Mouse (Mus musculus) embryonic facial prominence, embryonic 13.5 days (tissue): Measurements from ENCODE around the gene Cby3. TPM values are rescaled to one million over a fixed set of nuclear protein-coding genes. Genes with fewer than 3 reads are reported as not detected.
"Not testable (repeated sequence)": the region's sequence is repeated elsewhere in the genome, so short reads cannot be mapped to it uniquely, and the experiment has no call there.

Experiments
- ATAC-seq: fragments of 200-750 bp; cut with Nextera tagmentation; 2 replicates; pipeline ENCODE4 v1.8.0; 2017; ENCODE audit warnings: low read depth; ENCODE audit not compliant: insufficient number of reproducible peaks, insufficient read depth, low FRiP score, low TSS enrichment
- H3K27ac ChIP-seq: fragments of 300-500 bp; sonication (generic); 2 replicates; pipeline ENCODE4 v1.5.1; 2015; ENCODE audit warnings: moderate library complexity, mild to moderate bottlenecking, inconsistent platforms
- H3K27me3 ChIP-seq: fragments of 300-500 bp; sonication (generic); 2 replicates; pipeline ENCODE4 v1.6.1; 2015; ENCODE audit warnings: mild to moderate bottlenecking, inconsistent platforms
- H3K36me3 ChIP-seq: fragments of 300-500 bp; sonication (generic); 2 replicates; pipeline ENCODE4 v1.6.1; 2015; ENCODE audit warnings: mild to moderate bottlenecking, inconsistent platforms
- H3K4me1 ChIP-seq: fragments of 300-500 bp; sonication (generic); 2 replicates; pipeline ENCODE4 v1.6.1; 2015; ENCODE audit warnings: inconsistent platforms
- H3K4me2 ChIP-seq: fragments of 300-500 bp; sonication (generic); 2 replicates; pipeline ENCODE4 v1.6.1; 2015; ENCODE audit warnings: moderate library complexity, mild to moderate bottlenecking, inconsistent platforms
- H3K4me3 ChIP-seq: fragments of 300-500 bp; sonication (generic); 2 replicates; pipeline ENCODE4 v1.5.1; 2015; ENCODE audit warnings: mild to moderate bottlenecking, inconsistent platforms
- H3K9ac ChIP-seq: fragments of 300-500 bp; sonication (generic); 2 replicates; pipeline ENCODE4 v1.6.1; 2015; ENCODE audit warnings: mild to moderate bottlenecking, inconsistent platforms
- H3K9me3 ChIP-seq: fragments of 300-500 bp; sonication (generic); 2 replicates; pipeline ENCODE4 v1.6.1; 2016; ENCODE audit warnings: inconsistent platforms
- WGBS: fragments of 180-500 bp; shearing (Covaris S2); methylation state at CpG from one replicate; pipeline ENCODE4 v1.1.7; 2015; ENCODE audit warnings: mixed read lengths; 5-methylcytosine and 5-hydroxymethylcytosine counted together
- polyA plus RNA-seq: library from polyadenylated mRNA; unstranded; fragments of >200 nt; fragmentation: Nextera tagmentation; extraction: Ambion mirVana; gene quantifications from 2 replicates; pipeline ENCODE4 v1.2.1, GENCODE M21; 2015

The Cby3 gene
- polyA plus RNA-seq: 0.52 and 0.54 TPM in 2 replicates

GRCm38 (mm10) chr11:50354162-50354561 lies at the start of gene Cby3:
Gene Cby3 (plus strand): TSS chr11:50354462.
- no peak within 1 kb of the TSS for H3K4me3 ChIP-seq
- no peak within 1 kb of the TSS for H3K9ac ChIP-seq
- H3K27ac ChIP-seq: no peak within 1 kb of the TSS
- H3K36me3 ChIP-seq: no peaks in the 10 kb centered on the region
- peaks cover 3% of the 10 kb centered on the region; the same call in 1 of the 2 replicates for H3K4me1 ChIP-seq
- ATAC-seq: no peak
- no peak within 1 kb of the TSS for H3K4me2 ChIP-seq
- H3K27me3 ChIP-seq: peaks cover 13% of the 10 kb centered on the region; the same call in 1 of the 2 replicates
- H3K9me3 ChIP-seq: 0 out of 2 replicates have a peak, but pooled peaks cover 4% of the 10 kb centered on the region

- Histone ChIP-seq H3K4me2 (no peak overlapping the region), H3K9me3 (no peaks in the 10 kb centered on the region), H3K27me3 (no peaks in the 10 kb centered on the region), H3K9ac (no peak overlapping the region), H3K4me3 (no peak overlapping the region), H3K36me3 (peaks cover 33% of the 10 kb centered on the region), H3K27ac (no peak overlapping the region), H3K4me1 (peaks cover 14% of the 10 kb centered on the region)
- no peak for ATAC-seq
- 74% methylated on average over 2 of the region's 2 CpGs for WGBS
These were observed 41.5 kb upstream of the Cby3 start for GRCm38 (mm10) chr11:50312803-50313202.

GRCm38 (mm10) chr11:50319343-50319742 lies 34.9 kb upstream of the Cby3 start:
- 84% methylated on average over 4 of the region's 4 CpGs for WGBS
- not testable (repeated sequence) for H3K36me3 ChIP-seq, H3K9me3 ChIP-seq, H3K4me2 ChIP-seq, H3K4me3 ChIP-seq, ATAC-seq, H3K9ac ChIP-seq, H3K27me3 ChIP-seq, H3K27ac ChIP-seq
- H3K4me1 ChIP-seq: peaks cover 35% of the 10 kb centered on the region

- no peak overlapping the region for H3K4me2 ChIP-seq
- peaks cover 39% of the 10 kb centered on the region for H3K4me1 ChIP-seq
- no peaks in the 10 kb centered on the region for H3K27me3 ChIP-seq
- WGBS: 92% methylated on average over 6 of the region's 6 CpGs
- no peaks in the 10 kb centered on the region for H3K9me3 ChIP-seq
- H3K27ac ChIP-seq: no peak overlapping the region
- H3K36me3 ChIP-seq: peaks cover 3% of the 10 kb centered on the region; the same call in 1 of the 2 replicates
- no peak overlapping the region for H3K9ac ChIP-seq
- H3K4me3 ChIP-seq: no peak overlapping the region
- ATAC-seq: no peak
These were observed 33.0 kb upstream of the Cby3 start for GRCm38 (mm10) chr11:50321239-50321638.

GRCm38 (mm10) chr11:50322345-50322744 lies 31.9 kb upstream of the Cby3 start:
- no peak for ATAC-seq
- H3K4me2 ChIP-seq: peak overlapping the region; percentile 88; the same call in 1 of the 2 replicates
- H3K4me3 ChIP-seq: no peak overlapping the region
- no peaks in the 10 kb centered on the region for H3K9me3 ChIP-seq
- H3K4me1 ChIP-seq: peaks cover 42% of the 10 kb centered on the region
- H3K36me3 ChIP-seq: peaks cover 3% of the 10 kb centered on the region; the same call in 1 of the 2 replicates
- no peak overlapping the region for H3K9ac ChIP-seq
- H3K27ac ChIP-seq: no peak overlapping the region
- no peaks in the 10 kb centered on the region for H3K27me3 ChIP-seq

GRCm38 (mm10) chr11:50323843-50324242 lies 30.4 kb upstream of the Cby3 start:
- Histone ChIP-seq H3K27ac (no peak overlapping the region), H3K4me3 (peak overlapping the region; percentile 75), H3K36me3 (peaks cover 5% of the 10 kb centered on the region; the same call in 1 of the 2 replicates), H3K4me2 (peak overlapping the region; percentile 88), H3K9me3 (no peaks in the 10 kb centered on the region), H3K27me3 (no peaks in the 10 kb centered on the region), H3K4me1 (peaks cover 42% of the 10 kb centered on the region), H3K9ac (peak overlapping the region; percentile 98)
- ATAC-seq: no peak
- 52% methylated on average over 1 of the region's 1 CpGs for WGBS

GRCm38 (mm10) chr11:50324751-50325471 lies 29.4 kb upstream of the Cby3 start:
- H3K27me3 ChIP-seq: no peaks in the 10 kb centered on the region
- WGBS: under 1% methylated on average over 33 of the region's 34 CpGs
- H3K4me2 ChIP-seq: peak overlapping the region; percentile 88
- peak overlapping the region; percentile 98 for H3K9ac ChIP-seq
- peak overlapping the region; percentile 75 for H3K4me3 ChIP-seq
- no peaks in the 10 kb centered on the region for H3K9me3 ChIP-seq
- peak overlapping the region; percentile 89 for H3K27ac ChIP-seq
- peaks cover 2% of the 10 kb centered on the region; the same call in 1 of the 2 replicates for H3K36me3 ChIP-seq
- peak; percentile 71 for ATAC-seq
- H3K4me1 ChIP-seq: peaks cover 42% of the 10 kb centered on the region

- ATAC-seq: peak; percentile 97
- Histone ChIP-seq H3K4me3 (peak within 1 kb of the TSS; percentile 75), H3K4me1 (peaks cover 39% of the 10 kb centered on the region), H3K4me2 (peak within 1 kb of the TSS; percentile 88), H3K36me3 (peaks cover 2% of the 10 kb centered on the region; the same call in 1 of the 2 replicates), H3K9ac (peak within 1 kb of the TSS; percentile 98), H3K27ac (peak within 1 kb of the TSS; percentile 92), H3K27me3 (no peaks in the 10 kb centered on the region), H3K9me3 (no peaks in the 10 kb centered on the region)
- WGBS: under 1% methylated on average over 64 of the region's 64 CpGs
These were observed 28.6 kb upstream of the Cby3 start, which contains the start of gene Canx for GRCm38 (mm10) chr11:50325496-50326301. Gene Canx (minus strand): TSS chr11:50325673.

- ATAC-seq: no peak
- Histone ChIP-seq H3K9me3 (no peaks in the 10 kb centered on the region), H3K36me3 (peaks cover 2% of the 10 kb centered on the region; the same call in 1 of the 2 replicates), H3K4me1 (peaks cover 34% of the 10 kb centered on the region), H3K27ac (peak overlapping the region; percentile 92), H3K4me2 (peak overlapping the region; percentile 70), H3K27me3 (no peaks in the 10 kb centered on the region), H3K9ac (peak overlapping the region; percentile 86), H3K4me3 (peak overlapping the region; percentile 75)
- WGBS: 5% methylated on average over 7 of the region's 7 CpGs
These were observed 27.8 kb upstream of the Cby3 start for GRCm38 (mm10) chr11:50326302-50326966.

- ATAC-seq: no peak
- no peaks in the 10 kb centered on the region for H3K27me3 ChIP-seq
- no peak overlapping the region for H3K4me2 ChIP-seq
- 89% methylated on average over 3 of the region's 3 CpGs for WGBS
- no peaks in the 10 kb centered on the region for H3K9me3 ChIP-seq
- H3K27ac ChIP-seq: no peak overlapping the region
- peaks cover 2% of the 10 kb centered on the region; the same call in 1 of the 2 replicates for H3K36me3 ChIP-seq
- H3K9ac ChIP-seq: no peak overlapping the region
- no peak overlapping the region for H3K4me3 ChIP-seq
- peaks cover 19% of the 10 kb centered on the region for H3K4me1 ChIP-seq
These were observed 26.1 kb upstream of the Cby3 start for GRCm38 (mm10) chr11:50328075-50328625.

GRCm38 (mm10) chr11:50329378-50329777 lies 24.9 kb upstream of the Cby3 start:
- Histone ChIP-seq H3K4me3 (no peak overlapping the region), H3K9me3 (no peaks in the 10 kb centered on the region), H3K9ac (no peak overlapping the region), H3K4me2 (no peak overlapping the region), H3K4me1 (peaks cover 6% of the 10 kb centered on the region), H3K27ac (no peak overlapping the region), H3K27me3 (no peaks in the 10 kb centered on the region), H3K36me3 (peaks cover 2% of the 10 kb centered on the region; the same call in 1 of the 2 replicates)
- WGBS: 90% methylated on average over 1 of the region's 1 CpGs
- ATAC-seq: no peak
